Mouse (Mus musculus): ENCODE results near the gene Ttc14.
A peak's percentile ranks its signal among the peaks of the same experiment; 100 is the strongest.

Gene Ttc14

DNA sequence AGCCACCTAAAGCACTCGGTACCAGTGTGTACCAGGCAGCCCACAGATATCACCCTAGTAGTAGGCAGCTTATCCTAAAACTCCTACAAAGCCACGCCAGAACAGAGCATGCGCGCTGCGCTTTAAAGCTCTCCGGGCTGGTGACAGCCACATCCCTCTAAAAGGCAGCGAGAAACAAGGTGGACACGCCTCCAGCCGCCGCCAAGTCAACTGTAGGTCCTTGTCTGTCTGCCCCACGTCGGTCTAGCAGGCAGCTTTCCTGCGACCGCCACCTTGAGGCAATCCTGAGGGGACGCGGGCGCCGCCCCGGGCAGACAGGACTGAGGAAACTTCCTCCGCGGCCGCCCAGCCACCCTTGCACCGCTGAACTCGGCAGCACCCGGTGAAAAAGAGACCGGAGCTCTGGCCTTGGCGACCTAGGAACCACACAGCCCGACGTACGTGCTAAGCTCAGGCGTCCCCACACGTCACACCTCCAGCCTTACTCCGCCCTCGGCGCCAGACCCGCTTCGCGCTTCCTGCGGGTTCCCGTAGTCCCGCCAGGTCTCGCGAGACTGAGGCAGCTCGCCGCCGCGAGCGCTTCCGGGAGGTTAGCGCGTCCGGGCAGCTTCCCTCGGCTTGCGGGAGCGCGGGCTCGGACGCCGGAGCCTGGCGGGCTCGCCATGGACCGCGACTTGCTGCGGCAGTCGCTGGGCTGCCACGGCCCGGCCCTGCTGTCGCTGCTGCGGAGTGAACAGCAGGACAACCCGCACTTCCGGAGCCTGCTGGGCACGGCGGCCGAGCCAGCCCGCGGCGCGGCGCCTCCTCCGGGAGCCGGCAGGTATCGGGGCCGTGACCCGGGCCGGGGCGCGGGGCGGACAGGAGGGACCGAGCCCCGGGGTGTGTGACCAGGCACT is at the start of gene Ttc14:
TSS of gene Ttc14 (plus strand) at position 216 of the 896 bp plus-strand sequence.
- peak; percentile 79 for DNase-seq (ENCODE audit: low spot score)

DNA sequence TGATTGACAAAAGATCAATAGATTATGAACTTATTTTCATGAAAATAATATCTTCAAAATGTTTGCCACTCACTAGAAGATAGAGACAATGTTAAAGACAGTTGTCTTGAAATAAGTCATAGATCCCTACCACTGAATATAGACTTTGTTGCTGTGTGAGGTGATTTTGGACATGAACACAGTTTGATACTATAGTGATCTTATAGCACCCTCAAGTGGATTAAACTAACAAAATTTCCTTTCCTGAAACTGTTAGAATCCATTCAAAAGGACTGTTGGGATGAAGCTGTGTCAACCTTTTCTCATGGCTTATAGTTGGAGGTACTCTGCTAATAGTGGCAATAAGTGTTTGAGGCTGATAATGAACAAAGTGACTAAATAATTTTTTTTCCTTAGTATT is 8.7 kb upstream of the Ttc14 start:
- peak; percentile 43 for DNase-seq (ENCODE audit: low spot score)

DNA sequence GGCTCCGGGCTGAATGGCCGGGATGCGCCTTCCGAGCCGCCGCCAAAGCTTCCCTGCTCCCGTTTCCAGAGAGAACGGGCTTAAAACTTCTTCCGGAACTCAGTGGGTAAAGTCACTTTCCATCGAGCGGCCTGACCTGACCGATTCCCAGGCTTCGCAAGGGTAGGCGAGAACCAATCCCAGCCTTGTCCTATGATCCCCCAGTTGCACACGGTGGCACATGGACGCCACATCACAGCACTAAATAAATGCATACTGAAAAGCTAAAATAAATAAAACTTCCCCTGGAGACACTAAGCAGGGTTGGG is 835 bp downstream of the Ttc14 start:
- DNase-seq (ENCODE audit: low spot score), result no peak

DNA sequence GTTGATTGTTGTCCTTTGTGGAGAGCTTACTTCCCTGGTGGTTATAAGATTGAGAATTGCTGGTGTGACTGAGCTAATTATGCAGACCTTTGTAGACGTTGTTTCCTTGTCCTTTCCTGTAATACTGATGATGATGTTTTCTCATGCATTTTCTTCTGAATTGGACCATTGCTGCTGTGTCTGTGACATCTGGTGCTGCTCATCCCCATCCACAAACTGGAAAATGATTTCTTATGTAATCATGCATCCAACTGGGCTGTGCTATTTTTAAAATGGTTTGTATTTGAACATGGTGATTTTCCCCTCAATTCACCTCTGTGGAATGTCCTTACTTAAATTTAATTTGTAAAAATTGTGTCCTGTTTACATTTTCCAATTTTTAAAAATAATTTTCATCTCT is 7.5 kb downstream of the Ttc14 start:
- no peak for DNase-seq (ENCODE audit: low spot score)

DNA sequence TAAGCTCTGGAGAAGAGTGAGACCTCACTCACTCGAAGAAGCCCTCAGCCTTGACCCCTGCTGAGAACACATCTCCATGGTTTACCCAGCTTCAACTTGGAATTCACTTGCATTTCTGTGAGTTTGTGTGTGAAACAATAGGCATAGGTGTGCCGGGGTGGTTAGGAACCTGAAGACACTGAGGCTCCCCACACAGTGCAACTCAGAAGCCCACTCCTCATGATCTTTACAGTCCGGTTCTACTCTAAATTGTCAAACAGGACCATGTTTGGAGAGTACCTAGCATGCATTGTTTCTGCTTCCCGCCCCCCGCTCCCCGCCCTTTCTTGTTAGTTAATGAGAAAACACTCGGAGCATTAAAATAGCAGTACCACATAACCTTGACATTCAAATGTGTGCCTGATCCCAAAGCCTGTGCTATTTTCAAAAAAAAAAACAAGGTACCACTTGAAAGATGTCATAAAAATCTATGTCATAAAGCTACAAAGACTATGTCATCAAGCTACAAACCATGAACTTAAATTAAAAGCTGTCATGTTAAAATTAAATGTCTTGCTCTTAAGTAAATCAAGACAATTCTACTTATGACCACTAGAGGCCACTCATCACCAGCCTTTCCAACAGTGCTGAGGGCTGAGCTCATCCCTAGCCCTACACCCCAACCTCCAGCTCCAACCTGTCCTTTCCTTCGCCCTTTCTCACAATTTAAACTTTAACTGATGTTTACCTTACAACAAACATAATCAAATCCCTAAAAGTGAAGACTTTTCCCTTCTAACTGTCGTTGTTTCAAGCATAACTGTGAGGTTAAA is 24.7 kb downstream of the Ttc14 start:
- peak; percentile 10 for DNase-seq (ENCODE audit: low spot score)

DNA sequence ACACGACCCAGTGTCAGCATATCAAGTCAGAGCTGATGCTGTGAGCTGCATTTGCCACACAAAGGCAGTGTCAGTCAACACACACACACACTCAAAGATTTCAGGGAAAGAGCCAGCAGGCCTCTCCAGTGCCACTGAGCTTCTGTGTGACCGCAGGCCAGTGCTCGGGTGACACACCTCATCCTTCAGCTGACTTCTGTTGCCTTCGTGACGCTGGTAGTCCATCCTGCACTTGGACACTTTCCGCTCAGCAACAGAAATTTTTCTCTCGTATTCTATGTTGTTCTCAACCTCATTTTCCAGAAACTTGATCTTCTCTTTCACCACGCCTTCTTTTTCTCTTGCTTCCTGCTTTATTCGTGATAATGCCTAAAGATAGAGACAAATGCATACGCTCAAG is 32.7 kb downstream of the Ttc14 start:
- no peak for DNase-seq (ENCODE audit: low spot score)

DNA sequence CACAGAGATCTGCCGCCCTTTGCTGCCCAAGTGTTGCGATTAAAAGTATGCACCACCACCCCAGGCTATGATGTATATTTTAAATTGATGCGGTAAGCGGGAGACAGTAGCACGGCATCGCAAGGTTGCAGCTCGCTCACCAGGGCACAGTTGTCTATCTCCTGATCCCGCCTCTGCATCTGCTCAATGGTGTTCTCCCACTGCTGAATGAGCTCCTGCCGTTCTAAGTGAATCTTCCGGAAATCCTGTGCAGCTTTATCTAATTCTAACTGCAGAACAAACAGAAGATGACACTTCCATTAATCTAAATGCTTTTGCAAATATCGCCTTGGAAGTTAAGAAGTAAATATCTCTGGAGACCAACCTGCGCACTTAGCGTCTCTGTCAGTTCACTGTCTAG is 36.9 kb downstream of the Ttc14 start:
- no peak for DNase-seq (ENCODE audit: low spot score)

DNA sequence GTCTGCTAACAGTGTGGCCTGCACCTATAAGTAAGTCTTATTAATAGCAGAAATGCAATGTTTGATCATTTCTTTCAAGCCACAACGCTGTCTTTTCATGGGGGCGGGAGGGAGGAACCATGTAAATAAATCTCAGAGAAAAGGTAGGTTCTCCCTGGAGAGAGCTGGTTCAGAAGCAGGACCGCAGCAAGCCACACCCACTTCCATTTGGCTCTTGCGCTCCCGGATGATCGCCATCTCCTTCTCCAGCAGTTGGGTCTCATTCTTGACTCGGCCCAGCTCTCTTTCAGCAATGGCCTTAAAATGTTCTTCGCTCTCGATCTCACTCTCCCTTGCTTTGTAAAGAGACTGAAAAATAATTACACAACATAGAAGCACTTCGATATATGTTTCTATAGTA is 39.2 kb downstream of the Ttc14 start:
- DNase-seq (ENCODE audit: low spot score), result no peak

DNA sequence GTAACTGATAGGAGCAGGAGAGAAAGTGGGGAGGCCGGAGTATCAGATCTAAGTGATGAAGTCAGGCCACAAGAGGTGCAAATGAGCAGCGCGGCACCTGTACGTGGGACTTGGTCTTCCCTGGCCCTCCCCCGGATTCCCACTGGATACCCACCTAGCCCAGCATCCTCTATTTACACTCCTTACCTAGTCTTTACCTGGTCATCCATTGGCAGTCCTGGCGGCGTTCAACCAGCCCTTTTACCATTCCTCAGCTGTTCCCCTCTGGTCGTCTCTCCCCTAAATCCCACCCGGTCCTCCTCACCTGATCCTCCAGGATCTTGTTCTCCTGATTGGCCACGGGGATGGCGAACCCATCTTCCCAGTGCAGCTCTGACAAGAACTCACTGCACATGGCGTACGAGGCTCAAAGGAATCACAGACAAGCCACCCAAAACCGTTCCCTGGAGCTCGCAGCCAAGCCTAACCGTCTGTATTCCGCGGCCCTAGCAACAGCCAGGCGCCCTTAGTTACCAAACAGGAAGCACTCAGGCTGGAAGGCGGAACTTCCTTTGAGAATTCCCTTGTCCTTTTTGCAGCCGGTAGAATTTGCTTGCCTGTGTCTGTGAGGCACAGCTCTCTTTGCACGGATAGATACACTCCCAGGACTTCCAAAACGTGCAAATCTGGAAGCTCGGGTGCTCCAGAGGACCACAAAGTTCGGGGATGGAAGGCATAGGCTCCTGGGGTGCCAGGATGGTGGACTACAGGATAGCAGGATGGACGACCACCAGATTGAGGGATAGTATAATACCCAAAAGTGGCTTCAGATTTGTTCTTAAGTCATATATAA is 44.4 kb downstream of the Ttc14 start, which contains the start of gene Ccdc39:
TSS of gene Ccdc39 (minus strand) at position 510 of the 832 bp plus-strand sequence.
- DNase-seq (ENCODE audit: low spot score), result peak; percentile 72

DNA sequence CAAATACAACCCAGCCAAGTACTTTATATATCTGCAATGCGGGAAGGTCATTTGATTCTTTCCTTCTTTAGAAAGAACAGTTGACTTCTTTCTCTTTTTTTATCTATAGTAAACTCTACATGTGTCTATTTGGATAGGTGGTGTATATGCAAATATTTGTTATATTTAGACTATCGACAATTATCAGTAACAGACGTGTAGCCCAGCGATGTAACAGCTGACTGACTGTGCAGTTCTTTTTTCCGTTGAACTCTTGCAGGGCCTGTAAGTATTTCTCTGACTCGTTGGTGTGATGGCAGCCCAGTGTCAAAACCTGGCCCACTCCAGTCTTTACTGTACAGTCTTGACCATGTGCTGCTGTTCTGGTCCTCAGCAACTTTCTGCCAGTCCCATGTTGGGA is 47.0 kb downstream of the Ttc14 start:
- no peak for DNase-seq (ENCODE audit: low spot score)

DNA sequence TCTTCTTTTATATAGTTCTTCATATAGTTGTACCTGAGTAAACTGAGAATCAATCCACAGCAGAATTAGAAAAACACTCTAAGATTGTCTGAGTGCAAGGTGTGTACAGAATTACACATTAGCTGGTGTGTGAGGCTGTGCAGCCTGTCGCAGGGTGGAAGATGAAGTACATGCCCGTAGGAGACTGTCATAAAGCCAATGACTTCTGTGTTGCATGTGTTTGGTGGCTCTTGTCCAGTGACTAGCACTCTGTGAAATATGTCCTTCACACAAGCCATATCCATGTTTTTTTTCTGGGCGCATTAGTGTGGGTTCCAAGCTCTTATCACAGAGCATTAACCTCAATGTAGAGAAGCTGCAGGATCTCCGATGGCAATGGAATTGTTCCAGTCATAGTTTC is 51.2 kb downstream of the Ttc14 start:
- no peak for DNase-seq (ENCODE audit: low spot score)

DNA sequence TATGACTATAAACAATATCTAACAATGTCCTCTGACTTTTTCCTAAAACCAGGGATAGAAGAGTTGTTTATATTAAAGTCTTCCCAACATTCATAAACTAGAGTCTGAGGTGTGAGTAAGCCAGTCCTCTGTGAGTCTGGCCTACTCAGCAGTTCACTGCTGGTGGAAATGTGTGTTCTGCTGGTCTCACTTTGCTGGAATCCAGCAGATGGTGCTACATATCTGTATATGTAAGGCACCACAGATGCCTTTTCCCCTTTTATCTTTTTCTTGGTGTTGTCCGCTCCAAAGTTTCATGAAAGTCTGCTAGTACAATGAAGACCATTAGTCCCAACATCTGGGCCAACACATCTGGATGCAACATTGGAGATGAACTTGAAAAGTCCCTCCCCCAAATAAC is 53.4 kb downstream of the Ttc14 start:
- peak; percentile 24 for DNase-seq (ENCODE audit: low spot score)

DNA sequence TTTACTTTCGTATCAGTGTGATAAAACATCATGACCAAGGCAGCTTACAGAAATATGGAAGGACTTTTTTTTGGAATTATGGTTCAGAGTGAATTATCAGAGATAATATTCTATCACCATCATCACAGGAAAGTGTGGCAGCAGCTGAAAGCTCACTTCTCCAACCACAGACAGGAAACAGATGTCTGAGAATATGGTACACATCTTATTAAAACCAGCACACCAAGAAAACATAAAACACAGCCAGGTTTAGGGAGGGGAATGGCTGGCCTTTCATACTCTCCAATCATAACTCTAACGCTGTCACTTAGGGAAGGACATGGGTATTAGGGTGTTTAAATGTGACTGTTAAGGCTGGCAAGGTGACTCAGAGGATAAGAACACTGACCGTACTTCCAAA is 59.3 kb downstream of the Ttc14 start:
- DNase-seq (ENCODE audit: low spot score), result no peak

DNA sequence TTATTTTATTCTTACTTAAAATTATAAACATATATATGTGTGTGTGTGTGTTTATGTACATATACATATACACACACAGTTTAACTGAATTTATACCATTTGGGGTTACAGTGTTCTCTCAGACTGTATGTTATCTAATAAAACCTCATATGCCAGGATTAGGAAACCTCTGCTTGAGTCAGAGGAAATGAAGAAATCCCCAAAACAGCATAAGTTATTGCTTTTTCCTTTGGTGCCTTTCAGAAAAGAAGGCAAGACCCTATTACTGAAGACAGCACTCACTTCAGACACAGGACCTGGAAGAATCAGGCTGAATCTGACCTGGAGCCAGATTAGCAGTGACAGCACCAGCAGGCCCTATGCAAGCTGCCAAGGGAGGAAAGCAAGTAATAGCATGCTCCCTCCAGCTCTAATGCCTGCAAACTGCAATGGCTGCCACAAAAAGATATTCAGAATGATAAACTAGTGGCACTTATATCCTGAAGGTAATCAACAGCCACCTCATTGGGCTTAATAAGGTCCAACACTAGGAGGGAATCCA is 64.4 kb downstream of the Ttc14 start:
- no peak for DNase-seq (ENCODE audit: low spot score)
